Mouse (Mus musculus) heart, postnatal 10 days (tissue): ENCODE results near the gene Rpf2. TPM values are rescaled to one million over a fixed set of nuclear protein-coding genes. Genes with fewer than 3 reads are reported as not detected.

Source experiments
- DNase-seq, 2 experiments: peaks; one replicate each; pipeline ENCODE4 v3.0.0; 2021
- intact Hi-C: fragments of 180-260 bp; cut with DNase I; formaldehyde crosslinking; loops from one replicate; pipeline ENCODE4 v1.15.1; 2025
- total RNA-seq, 2 experiments: library from RNA; stranded (reverse); gene quantifications; 2 replicates each; pipeline ENCODE4 v1.2.3; 2021

Rpf2 gene
- 10 to 100 TPM; 16.1 to 17.2 TPM for total RNA-seq

GRCm38 (mm10) chr10:40246374-40247165 lies at the start of gene Rpf2:
TSS of gene Rpf2 (minus strand) at chr10:40247036.
- intact Hi-C loops = no loop called here
- peak; percentile 85 to 86 for DNase-seq

GRCm38 (mm10) chr10:40292640-40293039 lies 45.8 kb upstream of the Rpf2 start:
- no peak for DNase-seq
- intact Hi-C loops = no loop called here

- intact Hi-C loops = no loop called here
- no peak for DNase-seq
Observed at GRCm38 (mm10) chr10:40286767-40287166, 39.9 kb upstream of the Rpf2 start.

- DNase-seq = no peak
- intact Hi-C loops = no loop called here
Observed at GRCm38 (mm10) chr10:40285571-40285970, 38.7 kb upstream of the Rpf2 start.

GRCm38 (mm10) chr10:40284997-40285396 lies 38.2 kb upstream of the Rpf2 start:
- DNase-seq = no peak
- intact Hi-C loops = no loop called here

- intact Hi-C loops = no loop called here
Observed at GRCm38 (mm10) chr10:40284179-40284831, 37.5 kb upstream of the Rpf2 start.

GRCm38 (mm10) chr10:40283636-40284035 lies 36.8 kb upstream of the Rpf2 start:
- intact Hi-C loops = no loop called here
- no peak for DNase-seq

More at GRCm38 (mm10) chr10:40284179-40284831, 37.5 kb upstream of the Rpf2 start:
- DNase-seq = no peak

GRCm38 (mm10) chr10:40281565-40281964 lies 34.7 kb upstream of the Rpf2 start:
- intact Hi-C loops = no loop called here

GRCm38 (mm10) chr10:40278317-40278716 lies 31.5 kb upstream of the Rpf2 start:
- intact Hi-C loops = no loop called here
- DNase-seq = no peak

More at GRCm38 (mm10) chr10:40281565-40281964, 34.7 kb upstream of the Rpf2 start:
- DNase-seq = no peak

- intact Hi-C loops = no loop called here
- no peak for DNase-seq
Observed at GRCm38 (mm10) chr10:40275991-40276390, 29.2 kb upstream of the Rpf2 start.

- no peak for DNase-seq
- intact Hi-C loops = no loop called here
Observed at GRCm38 (mm10) chr10:40273938-40274337, 27.1 kb upstream of the Rpf2 start.

GRCm38 (mm10) chr10:40271216-40271615 lies 24.4 kb upstream of the Rpf2 start:
- intact Hi-C loops = no loop called here
- no peak for DNase-seq

- no peak for DNase-seq
- intact Hi-C loops = loop anchor here (5.0 to 10.0 kb wide), 2 partner anchors 162 to 350 kb away; no protein-coding TSS in a partner anchor
Observed at GRCm38 (mm10) chr10:40264920-40265319, 18.1 kb upstream of the Rpf2 start.

- peak in 1 of 2 experiments; percentile 21 for DNase-seq
- intact Hi-C loops = loop anchor here (5.0 to 10.0 kb wide), 2 partner anchors 164 to 351 kb away; no protein-coding TSS in a partner anchor
Observed at GRCm38 (mm10) chr10:40263691-40264090, 16.9 kb upstream of the Rpf2 start.

- intact Hi-C loops = loop anchor here (5.0 to 10.0 kb wide), 2 partner anchors 165 to 353 kb away; no protein-coding TSS in a partner anchor
- DNase-seq = no peak
Observed at GRCm38 (mm10) chr10:40262200-40262599, 15.4 kb upstream of the Rpf2 start.

- intact Hi-C loops = loop anchor here (5.0 to 10.0 kb wide), 2 partner anchors 167 to 354 kb away; no protein-coding TSS in a partner anchor
- DNase-seq = no peak
Observed at GRCm38 (mm10) chr10:40260305-40260704, 13.5 kb upstream of the Rpf2 start.

- DNase-seq = no peak
- intact Hi-C loops = loop anchor here (1.0 kb wide), 3 partner anchors 42 to 270 kb away; no protein-coding TSS in a partner anchor
Observed at GRCm38 (mm10) chr10:40259542-40259941, 12.7 kb upstream of the Rpf2 start.

- DNase-seq = peak; percentile 67 to 75
- intact Hi-C loops = loop anchor here (1.0 kb wide), 4 partner anchors 42 to 270 kb away; no protein-coding TSS in a partner anchor
Observed at GRCm38 (mm10) chr10:40258976-40259375, 12.1 kb upstream of the Rpf2 start.

- DNase-seq = peak; percentile 80 to 81
- intact Hi-C loops = loop anchor here (1.0 kb wide), 1 partner anchor 91 kb away; no protein-coding TSS in a partner anchor
Observed at GRCm38 (mm10) chr10:40258401-40258966, 11.6 kb upstream of the Rpf2 start.

GRCm38 (mm10) chr10:40257414-40258255 lies 10.8 kb upstream of the Rpf2 start, which contains the start of gene Gtf3c6:
TSS of gene Gtf3c6 (minus strand) at chr10:40258108.
- intact Hi-C loops = loop anchor here (1.0 kb wide), 1 partner anchor 92 kb away; no protein-coding TSS in a partner anchor
- DNase-seq = peak; percentile 96 to 98
